Mouse (Mus musculus) small intestine, adult 2 months (tissue): ENCODE measurements around the gene Dlk1.

Experiments used
- CTCF ChIP-seq: fragments of 200-500 bp; IDR thresholded peaks from 2 replicates; pipeline ENCODE4 v1.5.1; 2012; ENCODE audit warnings: low read depth, mild to moderate bottlenecking, control low read depth, inconsistent platforms, low read length, moderate library complexity, mixed read lengths; ENCODE audit not compliant: insufficient replicate concordance, insufficient read length; ENCODE audit errors: extremely low read depth
- POLR2A ChIP-seq: fragments of 200-500 bp; IDR thresholded peaks from 2 replicates; pipeline ENCODE4 v1.6.1; 2012; ENCODE audit warnings: low read depth, mild to moderate bottlenecking, control low read depth, inconsistent platforms, low read length, moderate library complexity

DNA sequence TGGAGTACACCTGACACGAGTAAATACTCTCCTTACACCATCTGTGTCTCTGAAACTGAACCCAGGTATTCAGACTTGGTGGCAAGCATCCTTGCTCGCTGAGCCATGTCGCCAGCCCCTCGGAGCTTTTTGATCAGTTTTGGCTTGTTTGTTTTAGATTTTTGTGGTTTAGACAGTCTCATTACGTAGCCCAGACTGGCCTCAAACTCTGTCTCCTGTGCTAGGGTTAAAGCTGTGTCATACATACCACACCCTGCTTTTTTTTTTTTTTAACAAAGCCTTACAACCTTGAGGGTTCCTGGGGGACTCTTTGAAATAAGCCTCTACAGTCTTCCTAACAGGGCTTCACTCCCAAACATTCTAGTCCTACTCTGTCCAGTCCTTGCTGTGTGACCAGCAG lies 7.6 kb upstream of the Dlk1 start:
- no peak for TF ChIP-seq CTCF
- TF ChIP-seq POLR2A = no peak
